Mouse (Mus musculus) liver, adult 2 months (tissue): ENCODE data around the gene Cyp3a13. TPM values are rescaled to one million over a fixed set of nuclear protein-coding genes. Genes with fewer than 3 reads are reported as not detected.
"Not testable (repeated sequence)": the region's sequence is repeated elsewhere in the genome, so short reads cannot be mapped to it uniquely, and the experiment has no call there.

Experiments
- DNase-seq: peaks from one replicate; pipeline ENCODE4 v3.0.0-alpha.2; 2011; ENCODE audit warnings: low read depth, low spot score; ENCODE audit errors: extremely low read depth
- H3K27ac ChIP-seq: fragments of 200-500 bp; replicated peaks from 2 replicates; pipeline ENCODE4 v1.5.1; 2012; ENCODE audit warnings: low read depth, mild to moderate bottlenecking, control low read depth, inconsistent platforms, low read length; ENCODE audit not compliant: insufficient read depth
- H3K27me3 ChIP-seq: fragments of 200-500 bp; 2 replicates; pipeline ENCODE4 v1.6.1; 2012; ENCODE audit warnings: mild to moderate bottlenecking, moderate library complexity, low read length, inconsistent platforms; ENCODE audit not compliant: control insufficient read depth, insufficient read depth
- H3K36me3 ChIP-seq: fragments of 200-500 bp; 2 replicates; pipeline ENCODE4 v1.6.1; 2012; ENCODE audit warnings: low read length, inconsistent platforms; ENCODE audit not compliant: control insufficient read depth, insufficient read depth
- H3K4me1 ChIP-seq: fragments of 200-500 bp; 2 replicates; pipeline ENCODE4 v1.6.1; 2011; ENCODE audit warnings: low read length; ENCODE audit not compliant: control insufficient read depth, insufficient read depth
- H3K4me3 ChIP-seq: fragments of 200-500 bp; 2 replicates; pipeline ENCODE4 v1.5.1; 2011; ENCODE audit warnings: low read depth, mild to moderate bottlenecking, control low read depth, low read length, moderate library complexity; ENCODE audit not compliant: insufficient read depth
- H3K79me2 ChIP-seq: fragments of 200-500 bp; 2 replicates; pipeline ENCODE4 v1.6.1; 2012; ENCODE audit warnings: inconsistent platforms, mild to moderate bottlenecking, low read length, moderate library complexity; ENCODE audit not compliant: control insufficient read depth, insufficient read depth
- H3K9ac ChIP-seq: fragments of 200-500 bp; 2 replicates; pipeline ENCODE4 v1.6.1; 2012; ENCODE audit warnings: low read depth, mild to moderate bottlenecking, control low read depth, inconsistent platforms, low read length
- WGBS: fragments of 180-500 bp; shearing (Covaris S2); methylation state at CpG from one replicate; pipeline ENCODE4 v1.1.7; 2018; 5-methylcytosine and 5-hydroxymethylcytosine counted together
- polyA plus RNA-seq: library from polyadenylated mRNA; depleted of rRNA; stranded (reverse); fragments of >200 nt; gene quantifications from 2 replicates; pipeline ENCODE4 v1.2.3, GENCODE M21; 2012; rRNA removed
- total RNA-seq: library from RNA; depleted of rRNA; stranded (reverse); fragments of >200 nt; gene quantifications from 2 replicates; pipeline ENCODE4 v1.2.3, GENCODE M21; 2014; rRNA removed

The Cyp3a13 gene
- total and polyA plus RNA-seq, 2 experiments = 22.9 to 173 TPM

GRCm38 (mm10) chr5:137868600-137868999, 52.8 kb downstream of the Cyp3a13 start:
- not testable (repeated sequence) for H3K36me3 ChIP-seq, H3K27ac ChIP-seq, H3K9ac ChIP-seq, H3K27me3 ChIP-seq, H3K79me2 ChIP-seq, H3K4me1 ChIP-seq, H3K4me3 ChIP-seq, DNase-seq
- 86% methylated on average over 2 of the region's 2 CpGs for WGBS

GRCm38 (mm10) chr5:137864008-137864407, 57.4 kb downstream of the Cyp3a13 start:
- H3K36me3 ChIP-seq, H3K4me1 ChIP-seq, H3K79me2 ChIP-seq, H3K27ac ChIP-seq, DNase-seq, H3K27me3 ChIP-seq, H3K9ac ChIP-seq, H3K4me3 ChIP-seq: not testable (repeated sequence)
- WGBS = 95% methylated on average over 1 of the region's 1 CpGs

GRCm38 (mm10) chr5:137857960-137858710, 63.3 kb downstream of the Cyp3a13 start, which contains the start of gene Pilrb1:
Pilrb1 (minus strand) TSS chr5:137858106.
- WGBS = 70% methylated on average over 2 of the region's 2 CpGs
- not testable (repeated sequence) for H3K9ac ChIP-seq, DNase-seq, H3K36me3 ChIP-seq, H3K79me2 ChIP-seq, H3K27me3 ChIP-seq, H3K4me1 ChIP-seq
- Histone ChIP-seq H3K27ac (peak within 1 kb of the TSS; percentile 43; the same call in 1 of the 2 replicates), H3K4me3 (peak within 1 kb of the TSS; percentile 41)

GRCm38 (mm10) chr5:137856870-137857269, 64.5 kb downstream of the Cyp3a13 start:
- H3K27ac ChIP-seq = peak overlapping the region; percentile 43; the same call in 1 of the 2 replicates
- WGBS = 70% methylated on average over 5 of the region's 5 CpGs
- not testable (repeated sequence) for H3K9ac ChIP-seq, H3K36me3 ChIP-seq, H3K79me2 ChIP-seq, DNase-seq, H3K27me3 ChIP-seq, H3K4me3 ChIP-seq, H3K4me1 ChIP-seq

- not testable (repeated sequence) for H3K4me1 ChIP-seq, H3K27me3 ChIP-seq, DNase-seq, H3K36me3 ChIP-seq, H3K79me2 ChIP-seq, H3K4me3 ChIP-seq, H3K9ac ChIP-seq, H3K27ac ChIP-seq
- 86% methylated on average over 3 of the region's 3 CpGs for WGBS
These were observed 66.5 kb downstream of the Cyp3a13 start for GRCm38 (mm10) chr5:137854907-137855306.

GRCm38 (mm10) chr5:137850313-137850712, 71.1 kb downstream of the Cyp3a13 start:
- DNase-seq, H3K36me3 ChIP-seq, H3K79me2 ChIP-seq, H3K9ac ChIP-seq, H3K27ac ChIP-seq, H3K4me1 ChIP-seq, H3K4me3 ChIP-seq, H3K27me3 ChIP-seq: not testable (repeated sequence)
- 78% methylated on average over 1 of the region's 1 CpGs for WGBS

Other genes with a start within 250 kb of the Cyp3a13 start
- gene Agfg2, start 236.9 kb downstream of the Cyp3a13 start, total RNA-seq = 14.8 and 22.1 TPM in 2 replicates
- gene Agfg2, start 236.9 kb downstream of the Cyp3a13 start, polyA plus RNA-seq = 35.9 and 42.2 TPM in 2 replicates
- gene Nyap1, start 180.0 kb downstream of the Cyp3a13 start, total RNA-seq = 0.13 and 0.18 TPM in 2 replicates
- 0.17 and 0.28 TPM in 2 replicates for gene Nyap1, start 180.0 kb downstream of the Cyp3a13 start, polyA plus RNA-seq
- 4.4 and 4.5 TPM in 2 replicates for gene Tsc22d4, start 175.9 kb downstream of the Cyp3a13 start, total RNA-seq
- gene Tsc22d4, start 175.9 kb downstream of the Cyp3a13 start, polyA plus RNA-seq = 11.4 and 22.1 TPM in 2 replicates
- 11.5 and 16.7 TPM in 2 replicates for gene Ppp1r35, start 142.8 kb downstream of the Cyp3a13 start, total RNA-seq
- 28.9 and 34.0 TPM in 2 replicates for gene Ppp1r35, start 142.8 kb downstream of the Cyp3a13 start, polyA plus RNA-seq
- gene Mepce, start 134.0 kb downstream of the Cyp3a13 start, total RNA-seq = 13.7 and 15.9 TPM in 2 replicates
- 16.3 and 18.7 TPM in 2 replicates for gene Mepce, start 134.0 kb downstream of the Cyp3a13 start, polyA plus RNA-seq
- gene Zcwpw1, start 133.8 kb downstream of the Cyp3a13 start, total RNA-seq = 3.3 and 4.2 TPM in 2 replicates
- gene Zcwpw1, start 133.8 kb downstream of the Cyp3a13 start, polyA plus RNA-seq = 1.7 and 1.9 TPM in 2 replicates
- gene Pilra, start 85.3 kb downstream of the Cyp3a13 start, total RNA-seq = 3.2 TPM in 2 replicates
- 2.3 and 2.4 TPM in 2 replicates for gene Pilra, start 85.3 kb downstream of the Cyp3a13 start, polyA plus RNA-seq
- 3.2 and 6.1 TPM in 2 replicates for gene Pilrb1, start 63.5 kb downstream of the Cyp3a13 start, total RNA-seq
- 2.7 and 5.1 TPM in 2 replicates for gene Pilrb1, start 63.5 kb downstream of the Cyp3a13 start, polyA plus RNA-seq
- 2.1 and 3.7 TPM in 2 replicates for gene Pilrb2, start 49.8 kb downstream of the Cyp3a13 start, total RNA-seq
- gene Pilrb2, start 49.8 kb downstream of the Cyp3a13 start, polyA plus RNA-seq = 2.2 and 4.4 TPM in 2 replicates
- gene Gjc3, start 41.5 kb upstream of the Cyp3a13 start, total RNA-seq = 0.47 and 0.55 TPM in 2 replicates
- 0.18 and 0.44 TPM in 2 replicates for gene Gjc3, start 41.5 kb upstream of the Cyp3a13 start, polyA plus RNA-seq
- gene Azgp1, start 59.9 kb upstream of the Cyp3a13 start, total RNA-seq = 1,462 and 1,614 TPM in 2 replicates
- 1,097 and 1,209 TPM in 2 replicates for gene Azgp1, start 59.9 kb upstream of the Cyp3a13 start, polyA plus RNA-seq
- not detected in 2 replicates for gene Smok3a, start 99.6 kb upstream of the Cyp3a13 start, total RNA-seq
- not detected in 2 replicates for gene Smok3a, start 99.6 kb upstream of the Cyp3a13 start, polyA plus RNA-seq
- 0.37 TPM in 1 of 2 replicates, not detected in the other for gene Smok3b, start 99.8 kb upstream of the Cyp3a13 start, total RNA-seq
- gene Smok3b, start 99.8 kb upstream of the Cyp3a13 start, polyA plus RNA-seq = not detected in 2 replicates
- gene Smok3c, start 131.6 kb upstream of the Cyp3a13 start, total RNA-seq = not detected in 2 replicates
- gene Smok3c, start 131.6 kb upstream of the Cyp3a13 start, polyA plus RNA-seq = not detected in 2 replicates
- gene Zkscan1, start 163.5 kb upstream of the Cyp3a13 start, total RNA-seq = 22.2 and 24.3 TPM in 2 replicates
- gene Zkscan1, start 163.5 kb upstream of the Cyp3a13 start, polyA plus RNA-seq = 3.1 and 3.9 TPM in 2 replicates
- gene Zscan21, start 195.3 kb upstream of the Cyp3a13 start, total RNA-seq = 8.9 and 10.2 TPM in 2 replicates
- gene Zscan21, start 195.3 kb upstream of the Cyp3a13 start, polyA plus RNA-seq = 6.0 and 6.8 TPM in 2 replicates
- gene Zfp113, start 234.1 kb upstream of the Cyp3a13 start, total RNA-seq = 3.5 and 3.8 TPM in 2 replicates
- gene Zfp113, start 234.1 kb upstream of the Cyp3a13 start, polyA plus RNA-seq = 3.6 and 4.2 TPM in 2 replicates
- gene Cops6, start 239.5 kb upstream of the Cyp3a13 start, total RNA-seq = 61.9 and 74.4 TPM in 2 replicates
- gene Cops6, start 239.5 kb upstream of the Cyp3a13 start, polyA plus RNA-seq = 109 and 118 TPM in 2 replicates